Mouse (Mus musculus): ENCODE measurements around the gene Nid1.
"Not testable (repeated sequence)": the region's sequence is repeated elsewhere in the genome, so short reads cannot be mapped to it uniquely, and the experiment has no call there.

The Nid1 gene

GRCm38 (mm10) chr13:13437460-13438015, at the start of gene Nid1:
TSS of gene Nid1 (plus strand) at chr13:13437551.
- DNase-seq (ENCODE audit: low spot score) = peak; percentile 26

DNA sequence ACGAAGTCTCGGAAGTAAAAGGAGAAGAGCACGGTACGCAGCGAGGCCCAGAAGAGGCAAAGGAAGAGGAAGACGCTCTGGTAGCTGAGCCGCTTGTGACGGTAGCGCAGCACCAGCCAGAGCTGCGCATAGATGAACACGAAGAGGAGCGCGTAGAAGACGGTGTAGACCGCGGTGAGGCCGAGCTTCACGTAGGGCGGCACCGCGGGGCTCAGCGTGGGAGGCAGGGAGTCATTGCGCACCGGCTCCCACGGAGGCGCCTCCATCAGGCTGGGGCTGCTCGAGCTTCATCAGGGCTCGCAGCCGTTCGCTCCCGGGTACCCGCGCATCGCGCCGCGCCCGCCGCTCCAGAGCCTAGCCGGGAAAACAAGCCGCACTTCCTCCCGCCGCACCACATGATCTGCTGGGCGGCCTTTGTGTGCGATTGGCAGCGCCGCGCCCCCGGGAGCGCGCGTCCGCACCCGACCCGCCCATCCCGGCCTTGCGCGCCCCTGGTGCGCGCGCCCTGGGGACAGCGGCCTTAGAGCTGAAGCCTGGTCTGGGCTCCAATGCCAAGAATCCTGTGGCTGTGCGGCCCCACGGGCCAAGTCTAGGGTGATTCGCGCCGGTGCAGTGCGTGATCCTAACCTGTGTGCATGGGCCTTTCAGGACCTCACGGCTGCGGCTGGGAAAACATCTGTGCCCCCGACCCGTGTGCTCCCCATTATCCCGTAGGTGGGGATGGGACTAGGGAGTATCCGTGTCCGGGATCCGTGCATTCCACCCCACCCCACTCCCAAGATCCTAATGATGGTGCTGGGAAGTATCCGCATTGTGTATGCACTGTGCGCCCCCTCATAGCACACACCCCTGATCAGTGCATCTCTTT, 43.9 kb upstream of the Nid1 start, which contains the start of gene Gpr137b:
TSS of gene Gpr137b (minus strand) at position 787 of the 868 bp plus-strand sequence.
- DNase-seq (ENCODE audit: low spot score) = peak; percentile 45

GRCm38 (mm10) chr13:13394096-13394395, 43.3 kb upstream of the Nid1 start:
- DNase-seq (ENCODE audit: low spot score) = peak; percentile 39

DNA sequence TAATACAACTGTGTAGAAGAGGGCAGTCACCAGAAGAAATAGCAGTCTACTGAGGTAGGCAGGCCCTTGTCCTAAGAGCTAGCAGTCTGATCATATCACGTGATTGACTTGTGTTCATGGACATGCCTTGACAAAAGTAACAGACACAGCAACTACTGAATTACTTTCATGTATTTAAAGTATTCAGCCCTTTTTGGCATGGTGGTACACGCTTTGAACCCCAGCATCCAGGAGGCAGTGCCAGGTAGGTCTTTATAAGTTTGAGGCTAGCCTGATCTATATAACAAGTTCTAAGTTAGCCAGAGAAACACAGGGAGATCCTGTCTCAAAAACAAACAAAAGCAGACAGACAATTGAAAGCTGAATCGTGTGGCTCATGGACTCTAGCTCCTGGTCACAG, 36.5 kb upstream of the Nid1 start:
- DNase-seq (ENCODE audit: low spot score) = not testable (repeated sequence)

DNA sequence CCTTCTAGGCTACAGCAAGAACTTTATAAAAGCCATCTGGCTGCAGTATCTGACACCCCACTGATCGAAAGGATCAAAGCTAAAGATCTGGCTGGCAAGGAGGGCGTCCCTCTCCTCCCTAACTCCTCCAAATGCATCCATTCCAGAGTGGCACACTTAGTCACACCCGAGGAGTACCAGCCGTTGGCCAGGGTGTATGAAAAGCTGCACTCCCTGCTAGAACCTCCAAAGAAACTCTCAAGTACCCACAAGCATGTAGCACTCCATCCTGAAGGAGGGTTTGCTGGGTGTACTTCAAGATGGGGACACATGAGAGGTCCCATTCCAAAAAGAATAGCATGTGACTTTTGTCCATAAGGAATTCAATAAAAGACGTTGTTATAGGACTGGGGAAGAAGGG, 34.5 kb upstream of the Nid1 start:
- DNase-seq (ENCODE audit: low spot score) = not testable (repeated sequence)

GRCm38 (mm10) chr13:13403366-13403765, 34.0 kb upstream of the Nid1 start:
- not testable (repeated sequence) for DNase-seq (ENCODE audit: low spot score)

- not testable (repeated sequence) for DNase-seq (ENCODE audit: low spot score)
Observed at GRCm38 (mm10) chr13:13403839-13404238, 33.5 kb upstream of the Nid1 start.

DNA sequence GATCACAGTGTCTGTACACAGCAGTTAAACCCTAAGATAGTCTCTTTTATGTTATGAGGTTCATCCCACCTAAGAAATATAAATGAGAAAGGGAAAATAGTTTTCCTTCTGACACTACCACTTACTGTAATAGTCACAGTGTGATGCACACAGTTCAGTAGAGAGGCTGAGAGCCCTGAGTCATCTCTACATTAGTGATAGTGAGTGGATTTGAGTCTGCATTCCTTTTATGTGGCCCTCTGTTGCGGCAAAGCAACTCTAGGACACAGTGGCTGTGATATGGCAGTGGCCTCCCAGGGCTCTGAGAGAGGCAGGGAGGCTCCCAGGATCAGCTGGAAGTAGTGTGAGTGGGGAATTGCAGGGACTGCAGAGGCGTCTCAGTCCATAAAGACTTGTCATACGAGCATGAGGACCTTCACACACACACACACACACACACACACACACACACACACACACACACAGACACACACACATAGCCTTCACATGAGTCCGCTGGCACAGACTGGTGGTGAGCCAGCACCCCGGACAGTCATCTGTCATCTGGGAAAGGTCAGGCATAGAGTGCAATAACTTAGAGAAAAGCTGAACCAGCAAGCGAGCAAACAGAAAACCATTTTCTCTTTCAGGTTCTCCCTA, 32.7 kb upstream of the Nid1 start:
- DNase-seq (ENCODE audit: low spot score) = not testable (repeated sequence)

DNA sequence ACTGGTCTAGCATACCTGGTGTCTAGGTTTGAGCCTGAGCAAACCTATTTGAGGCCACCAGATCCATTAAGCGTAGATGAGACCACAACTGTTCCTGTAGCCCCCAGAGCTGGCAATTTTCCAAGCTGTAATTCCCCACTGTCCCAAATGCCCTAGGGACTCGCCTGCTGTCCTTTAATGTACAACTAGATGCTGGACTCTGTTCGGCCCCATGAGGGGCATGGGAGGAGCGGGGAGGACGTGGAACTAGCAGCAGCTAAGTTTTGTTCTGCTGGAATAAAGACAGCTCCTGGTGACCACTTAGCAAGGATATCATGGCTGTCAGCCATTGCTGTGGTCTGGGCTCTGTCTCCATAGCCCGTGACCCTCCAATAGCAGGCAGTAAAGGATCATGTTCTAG, 31.8 kb upstream of the Nid1 start:
- not testable (repeated sequence) for DNase-seq (ENCODE audit: low spot score)

GRCm38 (mm10) chr13:13414206-13414605, 23.1 kb upstream of the Nid1 start:
- DNase-seq (ENCODE audit: low spot score) = peak; percentile 72

DNA sequence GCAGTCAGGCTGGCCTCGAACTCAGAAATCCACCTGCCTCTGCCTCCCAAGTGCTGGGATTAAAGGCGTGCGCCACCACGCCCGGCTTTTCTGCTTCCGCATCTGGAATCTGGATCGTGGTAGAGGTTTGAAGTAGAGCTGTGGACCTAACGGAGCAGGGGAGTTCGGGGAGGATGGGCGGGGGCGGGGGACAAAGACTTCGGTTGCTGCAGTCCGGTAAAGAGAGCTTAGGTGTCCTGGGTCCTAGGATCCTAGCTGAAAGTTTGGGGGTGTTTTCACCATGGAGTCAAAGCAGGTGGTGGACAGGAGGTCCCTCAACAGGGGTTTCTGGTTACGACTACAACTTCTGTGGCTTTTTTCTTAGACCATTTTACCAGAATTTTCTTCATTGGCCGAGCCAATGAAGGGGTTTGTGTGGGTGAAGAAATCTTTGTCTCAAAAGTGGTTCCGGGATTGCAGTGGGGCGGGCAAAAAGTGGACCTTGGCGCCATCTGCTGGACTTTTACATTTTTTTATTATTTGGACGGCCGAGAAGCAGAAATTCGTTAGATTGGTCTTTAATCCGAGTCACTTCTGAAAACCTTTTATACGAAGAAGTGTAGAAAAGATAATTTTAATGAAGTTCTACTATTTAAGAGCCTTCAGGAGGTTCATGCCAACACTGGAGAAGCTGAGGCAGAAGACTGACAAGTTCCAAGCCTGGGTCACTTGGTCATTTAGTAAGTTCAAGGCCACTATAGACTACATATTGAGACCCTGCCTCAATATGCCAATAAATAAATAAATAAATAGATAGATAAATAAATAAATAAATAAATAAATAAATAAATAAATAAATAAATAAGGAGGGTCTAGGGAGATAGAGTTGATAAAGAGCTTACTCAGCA, 22.0 kb upstream of the Nid1 start:
- DNase-seq (ENCODE audit: low spot score) = peak; percentile 47

DNA sequence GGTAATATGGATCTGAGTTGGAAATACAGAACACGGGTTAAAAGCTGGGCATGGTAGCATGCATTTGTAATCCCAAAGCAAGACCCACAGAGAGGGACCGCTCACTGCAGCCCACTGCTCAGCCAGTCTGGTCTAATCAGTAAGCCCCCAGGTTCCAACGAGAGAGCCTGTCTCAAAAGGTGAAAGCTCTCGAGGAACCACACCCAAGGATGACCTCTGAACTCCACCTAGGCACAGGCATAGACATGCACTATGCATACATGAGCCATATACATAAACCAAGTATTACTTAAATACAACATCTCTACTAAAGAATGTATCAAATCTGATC, 21.4 kb upstream of the Nid1 start:
- not testable (repeated sequence) for DNase-seq (ENCODE audit: low spot score)

- not testable (repeated sequence) for DNase-seq (ENCODE audit: low spot score)
Observed at GRCm38 (mm10) chr13:13418859-13419258, 18.5 kb upstream of the Nid1 start.

DNA sequence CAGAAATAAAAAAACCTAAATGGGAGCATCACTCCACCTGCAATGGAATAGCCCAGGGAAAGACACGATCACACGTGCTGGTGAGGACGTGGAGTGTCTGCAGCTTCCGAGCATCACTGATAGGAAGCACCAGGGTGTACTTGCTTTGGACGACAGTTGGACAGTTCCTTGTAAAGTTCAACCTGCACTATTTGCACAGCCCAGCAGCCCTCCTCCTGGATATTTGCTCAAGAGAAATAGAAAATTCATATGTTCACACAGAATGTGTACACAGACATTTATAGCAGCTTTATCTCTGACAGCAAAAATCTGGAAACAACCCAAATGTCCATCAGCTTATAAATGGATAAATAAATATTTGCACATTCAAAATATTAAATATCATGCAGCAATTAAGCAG, 14.1 kb upstream of the Nid1 start:
- DNase-seq (ENCODE audit: low spot score) = not testable (repeated sequence)

DNA sequence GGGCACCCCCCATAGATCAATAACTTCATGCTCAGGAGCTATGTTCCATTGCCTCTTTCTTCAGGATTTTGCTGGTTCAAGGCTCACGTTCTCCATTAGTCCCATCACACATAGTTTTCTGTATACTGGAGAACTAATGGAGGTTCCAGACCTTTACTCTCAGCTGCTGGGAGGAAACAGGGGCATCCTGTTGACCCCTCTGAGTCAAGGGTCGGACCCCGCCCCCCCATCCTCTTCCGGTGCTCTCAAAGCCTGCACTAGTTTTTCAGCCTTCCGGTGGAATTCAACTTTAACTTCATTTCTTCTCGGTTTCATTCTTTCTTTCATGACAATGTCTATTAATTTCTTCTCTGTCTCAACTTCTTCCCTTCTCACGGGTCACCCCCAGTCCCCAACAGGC, 1.2 kb upstream of the Nid1 start:
- DNase-seq (ENCODE audit: low spot score) = not testable (repeated sequence)

DNA sequence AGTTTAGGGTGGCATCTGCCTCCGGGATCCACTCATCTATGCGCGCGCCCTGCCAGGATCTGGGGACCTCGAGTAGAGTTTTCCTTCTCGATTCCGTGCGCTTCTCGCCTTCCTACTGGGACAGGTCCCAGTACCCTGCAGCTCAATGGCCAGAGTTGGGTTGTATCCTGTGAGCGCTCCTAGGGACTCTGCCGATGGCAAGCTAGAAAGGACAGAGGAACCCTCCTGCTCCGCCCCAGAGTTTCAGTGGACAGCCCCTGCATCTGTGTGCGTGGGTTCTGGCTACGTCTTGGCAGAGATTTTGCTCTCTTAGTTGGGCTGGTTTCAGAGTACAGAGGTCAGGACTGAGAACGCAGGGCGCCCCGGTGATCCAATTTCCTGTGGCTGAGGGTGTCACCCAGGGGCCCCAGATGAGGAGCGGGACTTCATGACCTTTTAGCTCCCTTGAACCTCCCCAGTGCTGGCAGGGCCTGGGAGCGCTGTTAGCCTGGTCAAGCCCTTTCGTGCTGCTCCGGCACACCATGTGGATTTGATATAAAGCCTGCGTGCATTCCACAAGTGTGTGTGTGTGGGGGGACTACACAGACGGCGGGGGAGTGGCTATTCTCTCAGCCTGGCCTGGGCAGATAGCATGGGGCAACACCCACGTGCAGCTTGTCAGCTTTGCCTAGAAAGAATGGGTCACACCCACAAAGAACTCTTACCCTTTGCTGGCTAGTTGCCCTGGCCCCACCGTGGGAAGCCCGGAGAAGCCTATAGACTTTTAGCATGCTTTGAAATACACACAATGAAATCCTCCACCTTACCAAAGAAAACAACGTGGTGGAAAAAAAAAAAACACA, 982 bp downstream of the Nid1 start:
- DNase-seq (ENCODE audit: low spot score) = not testable (repeated sequence)

- DNase-seq (ENCODE audit: low spot score) = not testable (repeated sequence)
Observed at GRCm38 (mm10) chr13:13445601-13446000, 8.2 kb downstream of the Nid1 start.

GRCm38 (mm10) chr13:13446711-13447443, 9.5 kb downstream of the Nid1 start:
- DNase-seq (ENCODE audit: low spot score) = not testable (repeated sequence)

- DNase-seq (ENCODE audit: low spot score) = not testable (repeated sequence)
Observed at GRCm38 (mm10) chr13:13449981-13450380, 12.6 kb downstream of the Nid1 start.

DNA sequence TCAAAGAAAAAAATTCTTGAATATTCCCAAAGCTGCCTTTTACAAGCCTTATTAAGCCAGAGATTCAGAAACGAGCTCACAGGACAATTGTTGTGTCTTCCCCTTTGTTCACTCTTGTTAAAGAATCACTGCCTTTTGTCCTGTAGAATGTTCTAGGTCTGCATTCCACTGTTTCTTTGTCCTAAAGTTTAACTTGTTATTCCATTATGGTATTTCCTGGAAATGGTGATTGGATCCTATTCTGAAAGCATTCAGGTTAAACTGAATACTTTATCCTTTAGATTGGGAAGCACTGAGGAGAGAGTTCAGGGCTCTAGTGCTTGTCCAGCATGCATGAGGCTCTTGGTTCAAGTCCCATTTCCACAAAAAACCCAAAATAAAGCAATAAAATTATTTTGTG, 13.6 kb downstream of the Nid1 start:
- DNase-seq (ENCODE audit: low spot score) = not testable (repeated sequence)
